Mouse (Mus musculus) MEL (cell line): ENCODE measurements around the gene Btbd18.

Experiments used
- CHD1 ChIP-seq: IDR thresholded peaks from 2 replicates; pipeline ENCODE4 v1.6.1; 2012; ENCODE audit warnings: low read depth, mild to moderate bottlenecking, inconsistent platforms, low read length, improper control_type of control experiment
- CTCF ChIP-seq, 3 experiments: IDR thresholded peaks in 2 of 3; conservative IDR thresholded peaks in 1 of 3; 2 replicates each; pipeline ENCODE4 v1.5.1; 2011 to 2012; ENCODE audit warnings: low read length in 3 of 3, low read depth in 2 of 3, mild to moderate bottlenecking in 2 of 3, improper control_type of control experiment in 1 of 3, inconsistent platforms in 1 of 3, mixed read lengths in 1 of 3, moderate library complexity in 1 of 3; ENCODE audit not compliant: control insufficient read depth in 1 of 3, insufficient read depth in 1 of 3, poor library complexity in 1 of 3, severe bottlenecking in 1 of 3
- E2F4 ChIP-seq: IDR thresholded peaks from 2 replicates; pipeline ENCODE4 v1.6.1; 2011; ENCODE audit warnings: low read depth, low read length, improper control_type of control experiment, borderline replicate concordance
- ELF1 ChIP-seq: IDR thresholded peaks from 2 replicates; pipeline ENCODE4 v1.6.1; 2014; ENCODE audit warnings: low read depth, mild to moderate bottlenecking, inconsistent platforms, low read length, improper control_type of control experiment, moderate library complexity
- EP300 ChIP-seq, 2 experiments: IDR thresholded peaks; 2 replicates each; pipeline ENCODE4 v1.6.1; 2011; ENCODE audit warnings: improper control_type of control experiment in 2 of 2, low read length in 2 of 2, low read depth in 1 of 2, mild to moderate bottlenecking in 1 of 2
- GATA1 ChIP-seq: IDR thresholded peaks from 2 replicates; pipeline ENCODE4 v1.6.1; 2011; ENCODE audit warnings: low read depth, low read length, improper control_type of control experiment
- HCFC1 ChIP-seq: IDR thresholded peaks from 2 replicates; pipeline ENCODE4 v1.6.1; 2012; ENCODE audit warnings: low read depth, mild to moderate bottlenecking, inconsistent platforms, low read length, improper control_type of control experiment, moderate library complexity
- KAT2A ChIP-seq: conservative IDR thresholded peaks from 2 replicates; pipeline ENCODE4 v1.6.1; 2012; ENCODE audit warnings: low read depth, low read length, improper control_type of control experiment, inconsistent platforms
- MEF2A ChIP-seq: IDR thresholded peaks from 2 replicates; pipeline ENCODE4 v1.6.1; 2014; ENCODE audit warnings: low read depth, mild to moderate bottlenecking, inconsistent platforms, low read length, improper control_type of control experiment; ENCODE audit not compliant: poor library complexity, insufficient replicate concordance, severe bottlenecking; ENCODE audit errors: extremely low read depth
- MYC ChIP-seq: IDR thresholded peaks from 2 replicates; pipeline ENCODE4 v1.6.1; 2011; ENCODE audit warnings: low read depth, mild to moderate bottlenecking, low read length, improper control_type of control experiment, moderate library complexity
- POLR2A ChIP-seq, 2 experiments: IDR thresholded peaks; 2 replicates each; pipeline ENCODE4 v1.6.1; 2011 to 2012; ENCODE audit warnings: low read length in 2 of 2, mild to moderate bottlenecking in 2 of 2, control low read depth in 1 of 2, improper control_type of control experiment in 1 of 2, low read depth in 1 of 2, moderate library complexity in 1 of 2; ENCODE audit not compliant: control insufficient read depth in 1 of 2, insufficient read depth in 1 of 2, poor library complexity in 1 of 2
- TAL1 ChIP-seq: IDR thresholded peaks from 2 replicates; pipeline ENCODE4 v1.6.1; 2012; ENCODE audit warnings: mild to moderate bottlenecking, inconsistent platforms, low read length, moderate library complexity, mixed read lengths
- ZC3H11A ChIP-seq: IDR thresholded peaks from 2 replicates; pipeline ENCODE4 v1.6.1; 2012; ENCODE audit warnings: low read depth, mild to moderate bottlenecking, inconsistent platforms, low read length, improper control_type of control experiment

DNA sequence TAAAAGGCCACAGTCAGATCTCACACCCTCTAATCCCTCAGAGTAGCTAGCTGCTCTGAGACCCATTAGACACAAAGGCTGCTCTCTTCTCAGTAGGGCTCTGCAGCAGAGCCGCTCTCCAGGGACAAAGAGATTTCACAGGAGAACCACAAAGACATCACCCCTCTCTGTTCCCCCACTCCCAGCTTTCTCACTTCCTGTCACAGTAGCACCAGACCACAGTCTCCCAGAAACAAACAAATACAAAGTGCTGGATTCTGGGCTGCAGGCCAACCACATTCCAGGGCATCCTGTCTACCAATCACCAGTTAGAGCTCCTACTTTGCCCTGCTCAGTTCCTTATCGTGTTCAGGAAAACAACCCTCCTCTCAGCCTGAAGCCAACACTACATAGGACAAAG lies 23.3 kb upstream of the Btbd18 start:
- TF ChIP-seq CTCF (IDR thresholded peaks at IDR 0.05 in 2 of 3, conservative IDR thresholded peaks at IDR 0.05 in 1 of 3; ENCODE audit: control insufficient read depth in 1 of 3, insufficient read depth in 1 of 3, low read depth in 2 of 3, low read length in 3 of 3, poor library complexity in 1 of 3, severe bottlenecking in 1 of 3) (no peak), KAT2A (no peak), CHD1 (no peak), POLR2A (IDR thresholded peaks at IDR 0.05; ENCODE audit: control insufficient read depth in 1 of 2, insufficient read depth in 1 of 2, low read depth in 1 of 2, low read length in 2 of 2, poor library complexity in 1 of 2) (no peak), GATA1 (no peak), ELF1 (no peak), MEF2A (no peak), HCFC1 (no peak), E2F4 (no peak), ZC3H11A (no peak), TAL1 (no peak), MYC (no peak), EP300 (IDR thresholded peaks at IDR 0.05; ENCODE audit: low read depth in 1 of 2, low read length in 2 of 2) (no peak)
